In the genomic region with DNA sequence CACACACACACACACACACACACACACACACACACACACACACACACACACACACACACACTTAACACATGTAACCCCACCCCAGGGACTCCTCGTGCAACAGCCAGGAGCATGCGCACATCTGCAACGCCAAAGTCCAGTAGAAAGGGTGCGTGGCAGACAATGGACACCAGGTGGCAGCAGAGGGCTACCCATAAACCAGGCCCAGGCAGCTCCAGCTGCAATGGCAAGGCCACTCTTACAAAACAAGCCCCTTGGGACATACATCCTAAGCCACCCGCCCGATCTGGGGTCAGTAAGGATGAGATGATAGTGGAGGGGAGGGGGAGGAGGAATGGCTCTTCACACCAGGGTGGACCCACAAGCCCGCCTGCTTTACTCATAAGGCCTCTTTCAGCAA, we compare ENCODE assay signal across 8 mouse cellular contexts. TPM values are rescaled to one million over a fixed set of nuclear protein-coding genes. Genes with fewer than 3 reads are reported as not detected.
DNase-seq lines count a peak whose midpoint lies in the region; ATAC-seq and TF ChIP-seq lines count a peak whose summit lies in the region.

No protein-coding gene starts in this region.

- H3K4me3 ChIP-seq in MEL (ENCODE audit: control insufficient read depth in 1 of 2, insufficient read depth in 1 of 2, low read depth in 2 of 2, low read length in 2 of 2): no peak overlapping the region
- no peak overlapping the region for H3K4me3 ChIP-seq in cerebellum, adult 2 months (replicated peaks; ENCODE audit: insufficient read depth, low read depth, low read length)
- H3K4me3 ChIP-seq in lung, embryonic 16.5 days (ENCODE audit: low read length): no peak overlapping the region

- H3K79me2 ChIP-seq in MEL (ENCODE audit: control insufficient read depth, insufficient read depth, low read length, poor library complexity): no peaks in the 10 kb centered on the region

- H3K9ac ChIP-seq in MEL (ENCODE audit: control insufficient read depth, low read depth, low read length, poor library complexity, severe bottlenecking): no peak overlapping the region
- H3K9ac ChIP-seq in lung, embryonic 16.5 days (ENCODE audit: low read length): no peak overlapping the region

- no peak overlapping the region for H3K27ac ChIP-seq in MEL (ENCODE audit: control insufficient read depth, low read depth, low read length)
- H3K27ac ChIP-seq in cerebellum, adult 2 months (ENCODE audit: insufficient read depth, low read length): no peak overlapping the region
- no peak overlapping the region for H3K27ac ChIP-seq in lung, embryonic 16.5 days (ENCODE audit: low read length)

- H3K36me3 ChIP-seq in MEL (ENCODE audit: control insufficient read depth in 1 of 2, insufficient read depth in 2 of 2, low read length in 2 of 2): no peaks in the 10 kb centered on the region
- no peaks in the 10 kb centered on the region for H3K36me3 ChIP-seq in lung, embryonic 16.5 days (ENCODE audit: control insufficient read depth, insufficient read depth, low read length)

- TF ChIP-seq EP300 in MEL (IDR thresholded peaks at IDR 0.05; ENCODE audit: low read depth in 1 of 2, low read length in 2 of 2): no peak

- peak; percentile 88 for TF ChIP-seq RAD21 in MEL (IDR thresholded peaks at IDR 0.05; ENCODE audit: low read depth, low read length)

- H3K4me2 ChIP-seq in lung, embryonic 16.5 days (ENCODE audit: low read depth, low read length): no peak overlapping the region

- peak; percentile 81 for DNase-seq in MEL (ENCODE audit: low read depth, low spot score)
- DNase-seq in cerebellum, adult 2 months: peak; percentile 79 to 91
- DNase-seq in forelimb bud, embryonic 11.5 days (ENCODE audit: low read depth, low spot score): peak; percentile 92
- peak; percentile 96 for DNase-seq in layer of hippocampus, adult 9-10 months (ENCODE audit: low spot score)
- DNase-seq in ovary, postnatal 36 days (ENCODE audit: low spot score): peak; percentile 87
- DNase-seq in thymus, postnatal 14 days: peak; percentile 82

- TF ChIP-seq CTCF in MEL (IDR thresholded peaks at IDR 0.05 in 2 of 3, conservative IDR thresholded peaks at IDR 0.05 in 1 of 3; ENCODE audit: control insufficient read depth in 1 of 3, insufficient read depth in 1 of 3, low read depth in 2 of 3, low read length in 3 of 3, poor library complexity in 1 of 3, severe bottlenecking in 1 of 3): peak; percentile 83 to 95 (median 88)
- peak; percentile 99 for TF ChIP-seq CTCF in cerebellum, adult 2 months (IDR thresholded peaks at IDR 0.05; ENCODE audit: borderline replicate concordance, insufficient read depth, low read depth, low read length)

- H3K4me1 ChIP-seq in MEL (ENCODE audit: control insufficient read depth in 1 of 2, insufficient read depth in 2 of 2, low read length in 2 of 2): no peaks in the 10 kb centered on the region
- no peaks in the 10 kb centered on the region for H3K4me1 ChIP-seq in cerebellum, adult 2 months (ENCODE audit: control insufficient read depth, insufficient read depth, low read length)
- H3K4me1 ChIP-seq in lung, embryonic 16.5 days (replicated peaks; ENCODE audit: control insufficient read depth, insufficient read depth, low read length): peaks cover 6% of the 10 kb centered on the region

- no peak for TF ChIP-seq POLR2A in MEL (IDR thresholded peaks at IDR 0.05; ENCODE audit: control insufficient read depth in 1 of 2, insufficient read depth in 1 of 2, low read depth in 1 of 2, low read length in 2 of 2, poor library complexity in 1 of 2)
- TF ChIP-seq POLR2A in cerebellum, adult 2 months (IDR thresholded peaks at IDR 0.05; ENCODE audit: borderline replicate concordance, insufficient read depth, low read length): no peak

- 15% methylated on average over 7 of the region's 7 CpGs for WGBS in cerebellum, adult 2 months
- 5% methylated on average over 7 of the region's 7 CpGs for WGBS in lung, embryonic 16.5 days

- no peaks in the 10 kb centered on the region for H3K27me3 ChIP-seq in MEL (ENCODE audit: control insufficient read depth in 1 of 2, insufficient read depth in 2 of 2, low read length in 2 of 2)
- no peaks in the 10 kb centered on the region for H3K27me3 ChIP-seq in cerebellum, adult 2 months (ENCODE audit: control insufficient read depth, insufficient read depth, low read length)
- H3K27me3 ChIP-seq in lung, embryonic 16.5 days (ENCODE audit: control insufficient read depth, insufficient read depth, low read depth, low read length): no peaks in the 10 kb centered on the region

- H3K9me3 ChIP-seq in MEL (replicated peaks; ENCODE audit: insufficient read depth, low read length): no peaks in the 10 kb centered on the region
- H3K9me3 ChIP-seq in lung, embryonic 16.5 days (ENCODE audit: control insufficient read depth, low read length): no peaks in the 10 kb centered on the region; the same call in 1 of the 2 replicates

- ATAC-seq in hematopoietic stem cell, adult 5-6 weeks (replicated peaks in 1 of 2; ENCODE audit: insufficient read depth in 1 of 2, low FRiP score in 2 of 2, low TSS enrichment in 1 of 2, low read depth in 1 of 2, poor library complexity in 2 of 2, severe bottlenecking in 2 of 2): peak; percentile 87 to 91
- ATAC-seq in lung, embryonic 16.5 days (ENCODE audit: low read depth): peak; percentile 73

TF ChIP-seq in MEL, 35 proteins besides CTCF, POLR2A, EP300 and RAD21:
- TF ChIP-seq E2F4 (IDR thresholded peaks at IDR 0.05; ENCODE audit: borderline replicate concordance, low read depth, low read length) (no peak), SMC3 (IDR thresholded peaks at IDR 0.05; ENCODE audit: low read depth, low read length) (peak; percentile 88), ZC3H11A (IDR thresholded peaks at IDR 0.05; ENCODE audit: low read depth, low read length) (peak; percentile 73), NELFE (IDR thresholded peaks at IDR 0.05; ENCODE audit: low read depth, low read length) (no peak), TAL1 (IDR thresholded peaks at IDR 0.05; ENCODE audit: low read length) (no peak), NRF1 (IDR thresholded peaks at IDR 0.05; ENCODE audit: insufficient read depth, low read depth, low read length, poor library complexity, severe bottlenecking) (peak; percentile 79)

RNA-seq across cellular contexts. Expression of a gene that starts 28.2 kb away (rescaled TPM):
- total RNA-seq in MEL (2012; rRNA removed): not detected in 2 replicates
- not detected for polyA plus RNA-seq in MEL (2012; ENCODE audit: insufficient read depth in 1 of 2, insufficient read length in 2 of 2, low read depth in 1 of 2, low replicate concordance in 2 of 2, missing spikeins in 1 of 2)
- polyA plus RNA-seq in cerebellum, adult 2 months (2012; rRNA removed): not detected in 2 replicates
- total RNA-seq in hematopoietic stem cell, adult 5-6 weeks (2017): 0.63 TPM in 1 of 2 replicates, not detected in the other
- polyA plus RNA-seq in lung, embryonic 16.5 days (2015; fragmentation: Nextera tagmentation; extraction: Ambion mirVana): not detected in 2 replicates
